Mouse (Mus musculus) CH12.LX (cell line): Measurements from ENCODE around the gene Ccr4.

Experiments
- CHD2 ChIP-seq: IDR thresholded peaks from 2 replicates; pipeline ENCODE4 v1.6.1; 2011; ENCODE audit warnings: low read length, improper control_type of control experiment
- CTCF ChIP-seq, 2 experiments: IDR thresholded peaks in 1 of 2; conservative IDR thresholded peaks in 1 of 2; 2 replicates each; pipeline ENCODE4 v1.5.1; 2011 to 2012; ENCODE audit warnings: low read depth in 2 of 2, low read length in 2 of 2, improper control_type of control experiment in 1 of 2, inconsistent platforms in 1 of 2, mild to moderate bottlenecking in 1 of 2, moderate library complexity in 1 of 2
- EP300 ChIP-seq: IDR thresholded peaks from 2 replicates; pipeline ENCODE4 v1.6.1; 2011; ENCODE audit warnings: low read length, improper control_type of control experiment
- HCFC1 ChIP-seq: IDR thresholded peaks from 2 replicates; pipeline ENCODE4 v1.6.1; 2012; ENCODE audit warnings: low read depth, mild to moderate bottlenecking, inconsistent platforms, low read length, improper control_type of control experiment
- JUN ChIP-seq: IDR thresholded peaks from 2 replicates; pipeline ENCODE4 v1.6.1; 2011; ENCODE audit warnings: low read depth, mild to moderate bottlenecking, low read length, improper control_type of control experiment, moderate library complexity; ENCODE audit not compliant: insufficient read depth
- POLR2A ChIP-seq: IDR thresholded peaks from 2 replicates; pipeline ENCODE4 v1.6.1; 2011; ENCODE audit warnings: low read depth, mild to moderate bottlenecking, improper control_type of control experiment, low read length
- TBP ChIP-seq: conservative IDR thresholded peaks from 2 replicates; pipeline ENCODE4 v1.6.1; 2011; ENCODE audit warnings: low read depth, low read length, improper control_type of control experiment
- TCF12 ChIP-seq: IDR thresholded peaks from 2 replicates; pipeline ENCODE4 v1.6.1; 2014; ENCODE audit warnings: low read depth, mild to moderate bottlenecking, inconsistent platforms, low read length, improper control_type of control experiment
- USF1 ChIP-seq: IDR thresholded peaks from 2 replicates; pipeline ENCODE4 v1.6.1; 2014; ENCODE audit warnings: low read depth, mild to moderate bottlenecking, inconsistent platforms, low read length, improper control_type of control experiment
- ZNF384 ChIP-seq: IDR thresholded peaks from 2 replicates; pipeline ENCODE4 v1.6.1; 2012; ENCODE audit warnings: low read depth, low read length, improper control_type of control experiment, inconsistent platforms

DNA sequence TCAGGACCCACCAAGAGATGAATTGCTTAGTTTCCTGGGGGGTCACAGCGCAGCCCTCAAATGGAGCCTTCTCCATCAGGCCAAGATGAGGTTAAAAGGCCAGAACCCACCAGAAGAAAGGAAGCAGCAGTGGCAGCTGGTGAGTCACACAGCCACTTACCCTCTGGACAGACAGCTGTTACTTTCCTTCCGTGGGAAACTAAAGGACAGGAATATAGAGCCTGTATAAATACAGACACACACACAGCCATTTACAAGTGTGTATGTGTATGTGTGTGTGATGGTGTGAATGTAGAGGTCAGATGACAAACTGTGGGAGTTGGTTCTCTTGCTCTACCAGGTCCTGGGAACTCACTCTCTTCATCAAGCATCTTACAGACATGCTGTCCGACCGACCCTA lies 1.8 kb upstream of the Ccr4 start:
- no peak for TF ChIP-seq ZNF384
- no peak for TF ChIP-seq HCFC1
- no peak for TF ChIP-seq POLR2A
- TF ChIP-seq TBP: no peak
- no peak for TF ChIP-seq CTCF (conservative IDR thresholded peaks at IDR 0.05 in 1 of 2, IDR thresholded peaks at IDR 0.05 in 1 of 2; ENCODE audit: low read depth in 2 of 2, low read length in 2 of 2)
- TF ChIP-seq EP300: no peak
- no peak for TF ChIP-seq JUN
- no peak for TF ChIP-seq TCF12
- TF ChIP-seq CHD2: no peak
- no peak for TF ChIP-seq USF1
